In genomic region chr2:71102621-71103291, GRCm38 (mm10) we compare ENCODE assay signal across 26 mouse cellular contexts. TPM values are rescaled to one million over a fixed set of nuclear protein-coding genes. Genes with fewer than 3 reads are reported as not detected.
DNase-seq lines count a peak whose midpoint lies in the region; ATAC-seq and TF ChIP-seq lines count a peak whose summit lies in the region.
"Had no signal": no experiment of that assay in that cellular context is flagged by ENCODE, and none has a peak within 500 bp of the region (broad histone marks: within the 10 kb centered on the region; RNA-seq: fewer than 3 reads in every experiment).

No protein-coding gene starts in this region.

- no peak for DNase-seq in embryonic facial prominence, embryonic 10.5 days (ENCODE audit: low spot score)
- DNase-seq in 3T3-L1 (ENCODE audit: low read depth, low spot score) (peak; percentile 34), MEL-GATA-1-ER (ENCODE audit: extremely low read depth, low read depth) (peak; percentile 40)
- no peak for DNase-seq in lung, postnatal 0 days (ENCODE audit: low spot score)
- DNase-seq in spleen, postnatal 14 days (ENCODE audit: low spot score in 2 of 2) = no peak
- no peak for DNase-seq in hindbrain, embryonic 10.5 days (ENCODE audit: low spot score)
- DNase-seq: adrenal gland, postnatal 25 days; cerebellum, adult 8-10 months; gastrocnemius, postnatal 36 days; heart, postnatal 4 days; kidney, adult 9 months; kidney, postnatal 14 days; layer of hippocampus, postnatal 36 days; liver, postnatal 0 days; lung, postnatal 10 days; midbrain, embryonic 14.5 days had no signal

- ATAC-seq in embryonic facial prominence, embryonic 13.5 days (ENCODE audit: insufficient number of reproducible peaks, insufficient read depth, low FRiP score, low TSS enrichment, low read depth) = no peak
- peak; percentile 53; the same call in 1 of the 2 replicates for ATAC-seq in megakaryocyte progenitor cell, adult 5-6 weeks (replicated peaks; ENCODE audit: poor library complexity)
- no peak for ATAC-seq in lung, postnatal 0 days
- ATAC-seq: hindbrain, embryonic 16.5 days; intestine, embryonic 15.5 days; liver, postnatal 0 days had no signal

- peaks cover 6% of the 10 kb centered on the region for H3K4me1 ChIP-seq in embryonic facial prominence, embryonic 13.5 days
- peaks cover 6% of the 10 kb centered on the region; the same call in 1 of the 2 replicates for H3K4me1 ChIP-seq in embryonic facial prominence, embryonic 10.5 days
- H3K4me1 ChIP-seq in lung, postnatal 0 days (ENCODE audit: insufficient read depth, low read depth, low read length) = no peaks in the 10 kb centered on the region
- peaks cover 11% of the 10 kb centered on the region for H3K4me1 ChIP-seq in hindbrain, embryonic 10.5 days (replicated peaks)
- H3K4me1 ChIP-seq: forebrain, embryonic 12.5 days; intestine, embryonic 15.5 days; limb, embryonic 12.5 days; neural tube, embryonic 15.5 days had no signal

- H3K27me3 ChIP-seq in embryonic facial prominence, embryonic 13.5 days = no peaks in the 10 kb centered on the region
- no peaks in the 10 kb centered on the region for H3K27me3 ChIP-seq in embryonic facial prominence, embryonic 10.5 days (replicated peaks; ENCODE audit: low read depth, poor library complexity, severe bottlenecking)
- H3K27me3 ChIP-seq in lung, postnatal 0 days (replicated peaks; ENCODE audit: insufficient read depth, low read length) = no peaks in the 10 kb centered on the region
- no peaks in the 10 kb centered on the region for H3K27me3 ChIP-seq in hindbrain, embryonic 10.5 days (ENCODE audit: insufficient read depth, poor library complexity, severe bottlenecking)
- H3K27me3 ChIP-seq: forebrain, embryonic 12.5 days; intestine, embryonic 15.5 days; limb, embryonic 12.5 days; neural tube, embryonic 15.5 days had no signal

- 60% methylated on average over 10 of the region's 10 CpGs for WGBS in embryonic facial prominence, embryonic 13.5 days
- 83% methylated on average over 10 of the region's 10 CpGs for WGBS in embryonic facial prominence, embryonic 10.5 days
- 77% methylated on average over 10 of the region's 10 CpGs for WGBS in lung, postnatal 0 days
- WGBS in hindbrain, embryonic 10.5 days = 90% methylated on average over 10 of the region's 10 CpGs

- no peaks in the 10 kb centered on the region for H3K9me3 ChIP-seq in embryonic facial prominence, embryonic 13.5 days
- H3K9me3 ChIP-seq in embryonic facial prominence, embryonic 10.5 days = no peaks in the 10 kb centered on the region
- H3K9me3 ChIP-seq in lung, postnatal 0 days (ENCODE audit: low read length) = no peaks in the 10 kb centered on the region
- no peaks in the 10 kb centered on the region for H3K9me3 ChIP-seq in hindbrain, embryonic 10.5 days
- H3K9me3 ChIP-seq: forebrain, embryonic 12.5 days; intestine, embryonic 15.5 days; limb, embryonic 12.5 days; neural tube, embryonic 15.5 days had no signal

- peak overlapping the region; percentile 23; the same call in 1 of the 2 replicates for H3K27ac ChIP-seq in embryonic facial prominence, embryonic 13.5 days
- H3K27ac ChIP-seq in embryonic facial prominence, embryonic 10.5 days (replicated peaks) = no peak overlapping the region
- no peak overlapping the region for H3K27ac ChIP-seq in lung, postnatal 0 days (ENCODE audit: low read length)
- H3K27ac ChIP-seq in hindbrain, embryonic 10.5 days = no peak overlapping the region
- H3K27ac ChIP-seq: forebrain, embryonic 12.5 days; intestine, embryonic 15.5 days; layer of hippocampus, adult 2 months; limb, embryonic 12.5 days; neural tube, embryonic 15.5 days had no signal

- no peak for TF ChIP-seq CTCF in lung, postnatal 0 days (IDR thresholded peaks at IDR 0.05)

- TF ChIP-seq EP300 in lung, postnatal 0 days (IDR thresholded peaks at IDR 0.05) = no peak

- no peak overlapping the region for H3K9ac ChIP-seq in embryonic facial prominence, embryonic 13.5 days
- no peak overlapping the region for H3K9ac ChIP-seq in lung, postnatal 0 days (replicated peaks; ENCODE audit: low read depth)
- H3K9ac ChIP-seq: forebrain, embryonic 12.5 days; intestine, embryonic 15.5 days; limb, embryonic 12.5 days; liver, postnatal 0 days; neural tube, embryonic 15.5 days had no signal

- no peak overlapping the region for H3K4me3 ChIP-seq in embryonic facial prominence, embryonic 13.5 days
- no peak overlapping the region for H3K4me3 ChIP-seq in embryonic facial prominence, embryonic 10.5 days
- no peak overlapping the region for H3K4me3 ChIP-seq in lung, postnatal 0 days (ENCODE audit: low read depth, low read length)
- H3K4me3 ChIP-seq in hindbrain, embryonic 10.5 days = no peak overlapping the region
- H3K4me3 ChIP-seq: erythroblast, embryonic 14.5 days; forebrain, embryonic 12.5 days; intestine, embryonic 15.5 days; layer of hippocampus, adult 2 months; limb, embryonic 12.5 days; neural tube, embryonic 15.5 days had no signal

- no peak overlapping the region for H3K4me2 ChIP-seq in embryonic facial prominence, embryonic 13.5 days
- no peak overlapping the region for H3K4me2 ChIP-seq in lung, postnatal 0 days (replicated peaks; ENCODE audit: low read depth, low read length)
- H3K4me2 ChIP-seq: forebrain, embryonic 12.5 days; intestine, embryonic 15.5 days; limb, embryonic 12.5 days; liver, embryonic 11.5 days; neural tube, embryonic 15.5 days had no signal

- no peaks in the 10 kb centered on the region for H3K36me3 ChIP-seq in embryonic facial prominence, embryonic 13.5 days
- H3K36me3 ChIP-seq in embryonic facial prominence, embryonic 10.5 days (replicated peaks) = peaks cover 14% of the 10 kb centered on the region
- H3K36me3 ChIP-seq in lung, postnatal 0 days (ENCODE audit: insufficient read depth, low read length) = no peaks in the 10 kb centered on the region
- peaks cover 24% of the 10 kb centered on the region for H3K36me3 ChIP-seq in hindbrain, embryonic 10.5 days
- H3K36me3 ChIP-seq: intestine, embryonic 15.5 days; neural tube, embryonic 15.5 days had no signal

RNA-seq across cellular contexts. Expression of gene Cybrd1, which starts 15.0 kb away (rescaled TPM):
- polyA plus RNA-seq in embryonic facial prominence, embryonic 13.5 days (2015; fragmentation: Nextera tagmentation; extraction: Ambion mirVana) = 4.2 and 5.4 TPM in 2 replicates
- polyA plus RNA-seq in embryonic facial prominence, embryonic 10.5 days (2016; fragmentation: Nextera tagmentation; extraction: Ambion mirVana) = 0.52 and 0.83 TPM in 2 replicates
- 0.05 TPM in 1 of 2 replicates, not detected in the other for total RNA-seq in megakaryocyte progenitor cell, adult 5-6 weeks (2015)
- total RNA-seq in megakaryocyte progenitor cell, adult 5-6 weeks (2017) = 0.08 TPM in 1 of 2 replicates, not detected in the other
- 4.1 and 4.5 TPM in 2 replicates for polyA plus RNA-seq in lung, postnatal 0 days (2015; fragmentation: Nextera tagmentation; extraction: Ambion mirVana)
- polyA plus RNA-seq in hindbrain, embryonic 10.5 days (2016; fragmentation: Nextera tagmentation; extraction: Ambion mirVana) = 0.32 and 0.67 TPM in 2 replicates
- polyA plus RNA-seq: erythroblast, embryonic 14.5 days had no signal

RNA-seq across cellular contexts. Expression of gene Mettl8, which starts 47.4 kb away (rescaled TPM):
- polyA plus RNA-seq in embryonic facial prominence, embryonic 13.5 days (2015; fragmentation: Nextera tagmentation; extraction: Ambion mirVana) = 18.8 and 19.5 TPM in 2 replicates
- 20.4 and 24.9 TPM in 2 replicates for polyA plus RNA-seq in embryonic facial prominence, embryonic 10.5 days (2016; fragmentation: Nextera tagmentation; extraction: Ambion mirVana)
- total RNA-seq in megakaryocyte progenitor cell, adult 5-6 weeks (2015) = 26.8 and 37.1 TPM in 2 replicates
- total RNA-seq in megakaryocyte progenitor cell, adult 5-6 weeks (2017) = 17.5 and 27.8 TPM in 2 replicates
- polyA plus RNA-seq in lung, postnatal 0 days (2015; fragmentation: Nextera tagmentation; extraction: Ambion mirVana) = 8.6 and 8.7 TPM in 2 replicates
- 21.0 and 22.3 TPM in 2 replicates for polyA plus RNA-seq in hindbrain, embryonic 10.5 days (2016; fragmentation: Nextera tagmentation; extraction: Ambion mirVana)

RNA-seq across cellular contexts. Expression of gene Dcaf17, which starts 47.6 kb away (rescaled TPM):
- 34.5 and 38.6 TPM in 2 replicates for polyA plus RNA-seq in embryonic facial prominence, embryonic 13.5 days (2015; fragmentation: Nextera tagmentation; extraction: Ambion mirVana)
- 36.3 and 42.4 TPM in 2 replicates for polyA plus RNA-seq in embryonic facial prominence, embryonic 10.5 days (2016; fragmentation: Nextera tagmentation; extraction: Ambion mirVana)
- total RNA-seq in megakaryocyte progenitor cell, adult 5-6 weeks (2015) = 9.4 and 9.6 TPM in 2 replicates
- 15.1 and 28.8 TPM in 2 replicates for total RNA-seq in megakaryocyte progenitor cell, adult 5-6 weeks (2017)
- 25.1 and 26.6 TPM in 2 replicates for polyA plus RNA-seq in lung, postnatal 0 days (2015; fragmentation: Nextera tagmentation; extraction: Ambion mirVana)
- 39.1 and 44.6 TPM in 2 replicates for polyA plus RNA-seq in hindbrain, embryonic 10.5 days (2016; fragmentation: Nextera tagmentation; extraction: Ambion mirVana)

Comparison
In these comparisons a context has a peak if more than half of its experiments do, and no peak if none do; other contexts are left out.
1. DNase-seq: peak in 3T3-L1 (single experiment) and MEL-GATA-1-ER (single experiment); none in embryonic facial prominence, embryonic 10.5 days (single experiment), lung, postnatal 0 days (single experiment), spleen, postnatal 14 days (0 of 2) and hindbrain, embryonic 10.5 days (single experiment).